Mouse (Mus musculus) small intestine, adult 2 months (tissue): Measurements from ENCODE around the gene Crbn.

ENCODE experiments used
- CTCF ChIP-seq: fragments of 200-500 bp; IDR thresholded peaks from 2 replicates; pipeline ENCODE4 v1.5.1; 2012; ENCODE audit warnings: low read depth, mild to moderate bottlenecking, control low read depth, inconsistent platforms, low read length, moderate library complexity, mixed read lengths; ENCODE audit not compliant: insufficient replicate concordance, insufficient read length; ENCODE audit errors: extremely low read depth
- POLR2A ChIP-seq: fragments of 200-500 bp; IDR thresholded peaks from 2 replicates; pipeline ENCODE4 v1.6.1; 2012; ENCODE audit warnings: low read depth, mild to moderate bottlenecking, control low read depth, inconsistent platforms, low read length, moderate library complexity

DNA sequence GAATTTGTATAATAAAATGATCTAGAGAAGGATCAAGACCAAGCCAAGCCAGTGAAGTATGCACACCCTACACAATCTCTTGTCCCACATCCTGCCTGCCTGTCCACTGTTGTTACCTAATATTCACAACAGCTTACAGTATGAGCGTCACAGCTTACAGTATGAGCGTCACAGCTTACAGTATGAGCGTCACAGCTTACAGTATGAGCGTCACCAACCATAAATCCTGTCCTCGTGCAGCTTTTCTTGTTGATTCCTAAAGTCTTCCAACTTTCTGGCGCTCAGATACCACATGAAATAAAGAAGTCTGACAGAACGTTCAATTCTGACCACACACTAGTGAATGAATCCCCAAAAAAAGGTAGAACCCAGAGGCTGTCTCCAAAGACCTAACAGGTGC lies 6.8 kb downstream of the Crbn start:
- TF ChIP-seq CTCF, result no peak
- TF ChIP-seq POLR2A, result no peak
